Comparison of ENCODE assay signal across 9 mouse cellular contexts in genomic region chr14:104521458-104521848, GRCm38 (mm10). TPM values are rescaled to one million over a fixed set of nuclear protein-coding genes. Genes with fewer than 3 reads are reported as not detected.
A peak's percentile ranks its signal among the peaks of the same experiment; 100 is the strongest.
DNase-seq lines count a peak whose midpoint lies in the region; ATAC-seq and TF ChIP-seq lines count a peak whose summit lies in the region.
"Had no signal": no experiment of that assay in that cellular context is flagged by ENCODE, and none has a peak within 500 bp of the region (broad histone marks: within the 10 kb centered on the region; RNA-seq: fewer than 3 reads in every experiment).

No protein-coding gene starts in this region.

- H3K36me3 ChIP-seq in megakaryocyte, embryonic 14.5 days (replicated peaks; ENCODE audit: low read length): peaks cover 14% of the 10 kb centered on the region
- peaks cover 2% of the 10 kb centered on the region; the same call in 1 of the 2 replicates for H3K36me3 ChIP-seq in embryonic facial prominence, embryonic 15.5 days
- H3K36me3 ChIP-seq in limb, embryonic 14.5 days (ENCODE audit: control insufficient read depth, insufficient read depth, low read length): 0 out of 2 replicates have a peak, but pooled peaks cover 3% of the 10 kb centered on the region
- H3K36me3 ChIP-seq in stomach, embryonic 16.5 days (ENCODE audit: control insufficient read depth, insufficient read depth, low read length): no peaks in the 10 kb centered on the region

- no peaks in the 10 kb centered on the region for H3K27me3 ChIP-seq in megakaryocyte, embryonic 14.5 days (replicated peaks)
- H3K27me3 ChIP-seq in embryonic facial prominence, embryonic 15.5 days: no peaks in the 10 kb centered on the region
- no peaks in the 10 kb centered on the region for H3K27me3 ChIP-seq in limb, embryonic 14.5 days (ENCODE audit: control insufficient read depth, insufficient read depth, low read length)
- H3K27me3 ChIP-seq in stomach, embryonic 16.5 days (ENCODE audit: control insufficient read depth, insufficient read depth, low read length): no peaks in the 10 kb centered on the region

- no peak overlapping the region for H3K9ac ChIP-seq in embryonic facial prominence, embryonic 15.5 days
- peak overlapping the region; percentile 93 for H3K9ac ChIP-seq in limb, embryonic 14.5 days (ENCODE audit: low read depth, low read length, severe bottlenecking)
- H3K9ac ChIP-seq in stomach, embryonic 16.5 days (ENCODE audit: low read length): peak overlapping the region; percentile 63

- peaks cover 54% of the 10 kb centered on the region for H3K4me1 ChIP-seq in megakaryocyte, embryonic 14.5 days
- peaks cover 3% of the 10 kb centered on the region; the same call in 1 of the 2 replicates for H3K4me1 ChIP-seq in embryonic facial prominence, embryonic 15.5 days
- peaks cover 4% of the 10 kb centered on the region; the same call in 1 of the 2 replicates for H3K4me1 ChIP-seq in limb, embryonic 14.5 days (ENCODE audit: control insufficient read depth, insufficient read depth, low read length)
- H3K4me1 ChIP-seq in stomach, embryonic 16.5 days (ENCODE audit: control insufficient read depth, insufficient read depth, low read length): peaks cover 4% of the 10 kb centered on the region

- H3K4me2 ChIP-seq in embryonic facial prominence, embryonic 15.5 days (replicated peaks): peak overlapping the region; percentile 58
- peak overlapping the region; percentile 65 for H3K4me2 ChIP-seq in limb, embryonic 14.5 days (replicated peaks; ENCODE audit: low read depth, low read length, severe bottlenecking)
- peak overlapping the region; percentile 68 for H3K4me2 ChIP-seq in stomach, embryonic 16.5 days (ENCODE audit: low read depth, low read length)

- WGBS in embryonic facial prominence, embryonic 15.5 days: 1% methylated on average over 9 of the region's 9 CpGs
- under 1% methylated on average over 9 of the region's 9 CpGs for WGBS in limb, embryonic 14.5 days
- 1% methylated on average over 9 of the region's 9 CpGs for WGBS in stomach, embryonic 16.5 days

- no peak for ATAC-seq in megakaryocyte, adult 5-6 weeks (ENCODE audit: poor library complexity, severe bottlenecking)
- no peak for ATAC-seq in embryonic facial prominence, embryonic 15.5 days (ENCODE audit: insufficient number of reproducible peaks, low FRiP score, low TSS enrichment, low read depth)
- no peak for ATAC-seq in limb, embryonic 14.5 days (ENCODE audit: low FRiP score, low read depth)
- ATAC-seq in stomach, embryonic 16.5 days (ENCODE audit: insufficient read depth, low FRiP score): no peak
- ATAC-seq in activated CD4-positive, CD25-positive, alpha-beta regulatory T cell, adult 4 months: no peak

- peak; percentile 15 for DNase-seq in limb, embryonic 14.5 days (ENCODE audit: low spot score)
- DNase-seq in frontal cortex, postnatal 36 days (ENCODE audit: low spot score in 2 of 2): no peak
- no peak for DNase-seq in frontal cortex, postnatal 25 days (ENCODE audit: low spot score in 2 of 2)
- DNase-seq: spleen, adult 18-20 months had no signal

- H3K27ac ChIP-seq in embryonic facial prominence, embryonic 15.5 days (replicated peaks): no peak overlapping the region
- no peak overlapping the region for H3K27ac ChIP-seq in limb, embryonic 14.5 days (replicated peaks; ENCODE audit: low read depth, low read length)
- no peak overlapping the region for H3K27ac ChIP-seq in stomach, embryonic 16.5 days (ENCODE audit: low read length)

- H3K9me3 ChIP-seq in megakaryocyte, embryonic 14.5 days: no peaks in the 10 kb centered on the region; the same call in 1 of the 2 replicates
- H3K9me3 ChIP-seq in embryonic facial prominence, embryonic 15.5 days (replicated peaks): no peaks in the 10 kb centered on the region
- peaks cover 4% of the 10 kb centered on the region; the same call in 1 of the 2 replicates for H3K9me3 ChIP-seq in limb, embryonic 14.5 days (ENCODE audit: control insufficient read depth, low read length)
- peaks cover 6% of the 10 kb centered on the region; the same call in 1 of the 2 replicates for H3K9me3 ChIP-seq in stomach, embryonic 16.5 days (replicated peaks; ENCODE audit: control insufficient read depth, low read length)

- H3K4me3 ChIP-seq in megakaryocyte, embryonic 14.5 days (replicated peaks): peak overlapping the region; percentile 100
- peak overlapping the region; percentile 91 for H3K4me3 ChIP-seq in embryonic facial prominence, embryonic 15.5 days (replicated peaks)
- H3K4me3 ChIP-seq in limb, embryonic 14.5 days (replicated peaks; ENCODE audit: low read length): peak overlapping the region; percentile 83
- peak overlapping the region; percentile 87 for H3K4me3 ChIP-seq in stomach, embryonic 16.5 days (replicated peaks; ENCODE audit: low read length)

- TF ChIP-seq POLR2A in limb, embryonic 14.5 days (IDR thresholded peaks at IDR 0.05; ENCODE audit: borderline replicate concordance, extremely low read depth, insufficient read depth, insufficient read length): no peak

RNA-seq across cellular contexts. Expression of gene Rnf219, which starts 1.0 kb away (rescaled TPM):
- 0.13 TPM in 1 of 2 replicates, not detected in the other for polyA plus RNA-seq in megakaryocyte, embryonic 14.5 days (2012; ENCODE audit: insufficient read depth, low replicate concordance)
- 7.0 and 7.1 TPM in 2 replicates for total RNA-seq in megakaryocyte, adult 5-6 weeks (2015)
- 14.4 and 16.8 TPM in 2 replicates for total RNA-seq in megakaryocyte, adult 5-6 weeks (2017)
- 21.8 and 23.8 TPM in 2 replicates for polyA plus RNA-seq in embryonic facial prominence, embryonic 15.5 days (2015; fragmentation: Nextera tagmentation; extraction: Ambion mirVana)
- 13.1 and 15.9 TPM in 2 replicates for polyA plus RNA-seq in limb, embryonic 14.5 days (2012; rRNA removed)
- 26.7 and 28.6 TPM in 2 replicates for polyA plus RNA-seq in limb, embryonic 14.5 days (2014; fragmentation: Nextera tagmentation; extraction: Ambion mirVana)
- 19.1 and 21.4 TPM in 2 replicates for polyA plus RNA-seq in stomach, embryonic 16.5 days (2015; fragmentation: Nextera tagmentation; extraction: Ambion mirVana)
- polyA plus RNA-seq in activated CD4-positive, CD25-positive, alpha-beta regulatory T cell, adult 4 months (2017; shearing (Covaris generic)): 10 to 100 TPM; 20.1 to 25.3 TPM

RNA-seq across cellular contexts. Expression of gene Pou4f1, which starts 53.7 kb away (rescaled TPM):
- polyA plus RNA-seq in megakaryocyte, embryonic 14.5 days (2012; ENCODE audit: insufficient read depth, low replicate concordance): 0.15 and 0.61 TPM in 2 replicates
- total RNA-seq in megakaryocyte, adult 5-6 weeks (2015): not detected in 2 replicates
- not detected in 2 replicates for total RNA-seq in megakaryocyte, adult 5-6 weeks (2017)
- polyA plus RNA-seq in embryonic facial prominence, embryonic 15.5 days (2015; fragmentation: Nextera tagmentation; extraction: Ambion mirVana): 0.75 and 1.1 TPM in 2 replicates
- polyA plus RNA-seq in limb, embryonic 14.5 days (2012; rRNA removed): 0.22 and 0.29 TPM in 2 replicates
- 0.17 and 0.48 TPM in 2 replicates for polyA plus RNA-seq in limb, embryonic 14.5 days (2014; fragmentation: Nextera tagmentation; extraction: Ambion mirVana)
- polyA plus RNA-seq in stomach, embryonic 16.5 days (2015; fragmentation: Nextera tagmentation; extraction: Ambion mirVana): 0.09 and 0.30 TPM in 2 replicates
- 1 to 10 TPM in 1 of 2 experiments, under 1 TPM in 1; 0.90 to 1.9 TPM for polyA plus RNA-seq in activated CD4-positive, CD25-positive, alpha-beta regulatory T cell, adult 4 months (2017; shearing (Covaris generic))

Comparison
In these comparisons a context has a peak if more than half of its experiments do, and no peak if none do; other contexts are left out.
1. RNA of gene Rnf219, which starts 1.0 kb away (polyA plus RNA-seq): 13.1 to 28.6 TPM in limb, embryonic 14.5 days, 20.1 to 25.3 TPM in activated CD4-positive, CD25-positive, alpha-beta regulatory T cell, adult 4 months, 21.8 to 23.8 TPM in embryonic facial prominence, embryonic 15.5 days and 19.1 to 21.4 TPM in stomach, embryonic 16.5 days; 0.13 TPM in megakaryocyte, embryonic 14.5 days; every median in the first group is over 10 times any median in the second.
2. Peak in every context shown above with its lines, with median percentiles within 50 percentile points of each other: H3K4me3 ChIP-seq and H3K4me2 ChIP-seq.